Mouse (Mus musculus) T-helper 2 cell (primary cell): ENCODE measurements around the gene Ank2.

ENCODE experiments used
- in situ Hi-C: fragments of 300-600 bp; cut with MboI, MseI; formaldehyde crosslinking; loops from one replicate; pipeline ENCODE4 v1.15.1; 2025; ENCODE audit warnings: high pct_unique_total_duplicates

Ank2 gene

GRCm38 (mm10) chr3:126918805-126919473 lies 580.2 kb downstream of the Ank2 start:
- in situ Hi-C loops = no loop called here

GRCm38 (mm10) chr3:126916381-126916780 lies 582.8 kb downstream of the Ank2 start:
- in situ Hi-C loops = no loop called here

- in situ Hi-C loops = no loop called here
Measured at GRCm38 (mm10) chr3:126903543-126903942, 595.6 kb downstream of the Ank2 start.

- in situ Hi-C loops = no loop called here
Measured at GRCm38 (mm10) chr3:126886644-126887043, 612.5 kb downstream of the Ank2 start.

- in situ Hi-C loops = no loop called here
Measured at GRCm38 (mm10) chr3:126886090-126886489, 613.1 kb downstream of the Ank2 start.

- in situ Hi-C loops = no loop called here
Measured at GRCm38 (mm10) chr3:126878233-126878632, 620.9 kb downstream of the Ank2 start.
